Mouse (Mus musculus) liver, postnatal 0 days (tissue): ENCODE results near the gene Gm21974. TPM values are rescaled to one million over a fixed set of nuclear protein-coding genes. Genes with fewer than 3 reads are reported as not detected.

ENCODE experiments used
- ATAC-seq: fragments of 200-750 bp; cut with Nextera tagmentation; 2 replicates; pipeline ENCODE4 v1.8.0; 2017; ENCODE audit warnings: mild to moderate bottlenecking, moderate library complexity
- DNase-seq: peaks from one replicate; pipeline ENCODE4 v3.0.0-alpha.2; 2016
- H3K27ac ChIP-seq: fragments of 300-500 bp; sonication (generic); 2 replicates; pipeline ENCODE4 v1.5.1; 2014; ENCODE audit warnings: antibody characterized with exemption, moderate library complexity, mild to moderate bottlenecking, low read depth
- H3K27me3 ChIP-seq: fragments of 300-500 bp; sonication (generic); 2 replicates; pipeline ENCODE4 v1.6.1; 2014; ENCODE audit warnings: low read length, control low read depth, mixed read lengths; ENCODE audit not compliant: insufficient read depth
- H3K36me3 ChIP-seq: fragments of 300-500 bp; sonication (generic); replicated peaks from 2 replicates; pipeline ENCODE4 v1.6.1; 2014; ENCODE audit warnings: mild to moderate bottlenecking, control low read depth, low read length, moderate library complexity, mixed read lengths; ENCODE audit not compliant: insufficient read depth
- H3K4me1 ChIP-seq: fragments of 300-500 bp; sonication (generic); 2 replicates; pipeline ENCODE4 v1.6.1; 2014; ENCODE audit warnings: antibody characterized with exemption, mild to moderate bottlenecking, control low read depth; ENCODE audit not compliant: insufficient read depth
- H3K4me2 ChIP-seq: fragments of 300-500 bp; sonication (generic); 2 replicates; pipeline ENCODE4 v1.6.1; 2014; ENCODE audit warnings: low read depth, mild to moderate bottlenecking, low read length, moderate library complexity, mixed read lengths
- H3K4me3 ChIP-seq: fragments of 300-500 bp; sonication (generic); 2 replicates; pipeline ENCODE4 v1.5.1; 2014; ENCODE audit warnings: low read depth, low read length
- H3K9ac ChIP-seq: fragments of 300-500 bp; sonication (generic); replicated peaks from 2 replicates; pipeline ENCODE4 v1.6.1; 2014; ENCODE audit warnings: mild to moderate bottlenecking, moderate library complexity
- H3K9me3 ChIP-seq: fragments of 300-500 bp; sonication (generic); 2 replicates; pipeline ENCODE4 v1.6.1; 2016; ENCODE audit warnings: mild to moderate bottlenecking, control low read depth, low read length, mixed read lengths
- CTCF ChIP-seq: sonication (generic); IDR thresholded peaks from 2 replicates; pipeline ENCODE4 v1.5.1; 2016; ENCODE audit warnings: antibody characterized with exemption, low read depth
- EP300 ChIP-seq: IDR thresholded peaks from 2 replicates; pipeline ENCODE4 v1.6.1; 2016; ENCODE audit warnings: antibody characterized with exemption, low read depth, mild to moderate bottlenecking
- WGBS: fragments of 180-500 bp; shearing (Covaris S2); extraction: QIAGEN DNeasy Blood & Tissue Kit; methylation state at CpG from one replicate; pipeline ENCODE4 v1.1.7; 2014; ENCODE audit not compliant: insufficient replicate concordance; 5-methylcytosine and 5-hydroxymethylcytosine counted together
- polyA plus RNA-seq: library from polyadenylated mRNA; unstranded; fragments of >200 nt; fragmentation: Nextera tagmentation; extraction: Ambion mirVana; gene quantifications from 2 replicates; pipeline ENCODE4 v1.2.1, GENCODE M21; 2015

The Gm21974 gene
- polyA plus RNA-seq, 1 experiment from 2014 or later: not detected

GRCm38 (mm10) chr7:127876467-127877348, 18.5 kb downstream of the Gm21974 start, which contains the start of gene Zfp668:
TSS of gene Zfp668 (minus strand) at chr7:127876828.
- Histone ChIP-seq H3K4me1 (peaks cover 26% of the 10 kb centered on the region), H3K27me3 (no peaks in the 10 kb centered on the region), H3K4me3 (peak within 1 kb of the TSS; percentile 99), H3K9me3 (no peaks in the 10 kb centered on the region; the same call in 1 of the 2 replicates), H3K27ac (peak within 1 kb of the TSS; percentile 97), H3K36me3 (peaks cover 36% of the 10 kb centered on the region), H3K4me2 (peak within 1 kb of the TSS; percentile 98), H3K9ac (peak within 1 kb of the TSS; percentile 95)
- TF ChIP-seq EP300 (peak; percentile 66; the same call in 1 of the 2 replicates), CTCF (no peak)
- WGBS: under 1% methylated on average over 60 of the region's 60 CpGs
- peak; percentile 94 for DNase-seq
- ATAC-seq: peak; percentile 76

DNA sequence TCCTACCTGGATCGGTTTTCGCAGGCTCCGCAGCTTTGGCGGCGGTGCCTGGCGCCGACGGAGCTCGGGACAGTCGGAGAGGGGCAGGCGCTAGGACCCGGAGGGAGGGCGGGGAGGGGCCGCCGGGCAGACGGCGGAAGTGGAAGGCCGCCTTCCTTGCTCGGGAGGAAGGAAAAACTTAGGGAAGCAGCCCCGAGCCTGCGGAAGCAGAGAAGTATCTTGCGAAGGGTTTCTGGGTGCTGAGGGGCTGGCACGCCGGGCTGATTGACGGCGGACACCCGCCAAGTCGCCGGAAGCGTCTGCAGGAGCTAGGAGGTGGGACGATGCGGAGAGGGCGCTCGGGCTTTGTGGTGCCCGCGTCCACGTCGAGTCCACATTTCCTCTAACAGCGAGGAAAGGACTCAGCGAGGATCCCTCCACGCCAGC, 19.2 kb downstream of the Gm21974 start, which contains the start of gene Zfp646:
Gene Zfp646 (plus strand): TSS at position 181 of the 426 bp plus-strand sequence.
- Histone ChIP-seq H3K36me3 (peaks cover 30% of the 10 kb centered on the region), H3K9ac (peak within 1 kb of the TSS; percentile 95), H3K27me3 (no peaks in the 10 kb centered on the region), H3K4me3 (peak within 1 kb of the TSS; percentile 99), H3K27ac (peak within 1 kb of the TSS; percentile 97), H3K4me2 (peak within 1 kb of the TSS; percentile 98), H3K4me1 (peaks cover 28% of the 10 kb centered on the region), H3K9me3 (no peaks in the 10 kb centered on the region; the same call in 1 of the 2 replicates)
- ATAC-seq (peak; percentile 84), DNase-seq (peak; percentile 93)
- no peak for TF ChIP-seq EP300
- TF ChIP-seq CTCF: no peak
- WGBS: under 1% methylated on average over 37 of the region's 41 CpGs

DNA sequence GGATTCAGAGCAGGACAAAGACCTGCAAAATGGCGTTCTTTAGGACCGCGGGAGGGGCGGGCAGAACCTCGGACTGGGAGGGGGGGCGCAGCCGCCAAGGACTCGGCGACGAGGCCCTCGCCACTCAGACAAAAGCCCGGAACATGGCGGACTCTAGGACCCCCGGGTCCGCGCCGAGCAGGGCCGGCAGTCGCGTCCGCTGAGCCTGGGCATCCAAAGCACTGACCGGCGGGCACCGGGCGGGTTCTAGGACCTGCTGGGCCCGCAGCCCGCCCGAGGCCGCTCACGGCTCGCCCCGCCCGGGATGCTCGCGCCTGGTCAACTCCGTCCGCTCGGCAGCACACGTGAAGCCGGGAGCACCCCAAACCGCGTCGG, 19.6 kb downstream of the Gm21974 start:
- no peaks in the 10 kb centered on the region; the same call in 1 of the 2 replicates for H3K9me3 ChIP-seq
- no peaks in the 10 kb centered on the region for H3K27me3 ChIP-seq
- peaks cover 25% of the 10 kb centered on the region for H3K36me3 ChIP-seq
- TF ChIP-seq CTCF (no peak), EP300 (0 out of 2 replicates have a peak, but pooled peaks have one; percentile 9)
- peak overlapping the region; percentile 95 for H3K9ac ChIP-seq
- H3K4me3 ChIP-seq: peak overlapping the region; percentile 99
- ATAC-seq: peak; percentile 77
- WGBS: under 1% methylated on average over 40 of the region's 43 CpGs
- H3K4me1 ChIP-seq: peaks cover 28% of the 10 kb centered on the region
- H3K27ac ChIP-seq: peak overlapping the region; percentile 97
- H3K4me2 ChIP-seq: peak overlapping the region; percentile 98
- peak; percentile 91 for DNase-seq

DNA sequence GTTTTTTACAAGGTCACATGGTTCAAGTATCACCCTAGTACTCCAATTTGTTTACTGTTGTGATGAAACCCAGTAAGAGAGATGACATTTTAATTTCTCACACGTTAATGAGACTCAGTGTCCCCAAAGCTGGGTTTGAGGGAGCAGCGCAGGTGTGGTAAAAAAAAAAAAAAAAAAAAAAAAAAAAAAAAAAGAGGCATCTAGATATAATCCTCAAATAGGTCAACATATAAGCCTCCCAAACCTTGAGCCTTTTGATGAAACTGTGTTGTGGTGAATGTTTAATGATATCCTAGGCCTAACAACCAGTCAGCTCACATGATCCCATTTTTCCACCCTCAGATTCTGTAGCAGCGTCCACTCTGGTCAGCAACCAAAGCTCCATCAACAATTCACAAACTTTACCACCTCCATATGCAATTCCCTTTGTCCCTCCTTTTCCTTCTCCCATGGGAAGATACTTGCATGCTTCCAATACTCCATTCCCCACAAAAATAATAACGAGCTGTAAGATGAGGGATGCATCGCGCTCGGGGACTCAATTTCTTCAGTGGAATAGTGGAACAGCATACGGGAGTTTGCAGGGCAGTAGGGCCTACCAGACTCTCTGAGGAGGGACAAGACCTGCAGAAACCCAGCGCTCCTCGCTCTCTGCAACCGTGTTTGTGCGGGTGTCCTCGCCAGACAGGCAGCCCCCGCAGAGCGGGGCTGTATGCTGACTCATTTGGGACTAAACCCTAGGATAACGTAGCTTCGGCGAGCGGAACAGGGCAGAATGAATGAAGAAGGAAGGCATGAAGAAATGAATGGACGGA, 20.2 kb downstream of the Gm21974 start:
- no peak for DNase-seq
- H3K36me3 ChIP-seq: peaks cover 19% of the 10 kb centered on the region

GRCm38 (mm10) chr7:127870136-127870821, 25.0 kb downstream of the Gm21974 start:
- Histone ChIP-seq H3K4me3 (no peak overlapping the region), H3K36me3 (peaks cover 22% of the 10 kb centered on the region), H3K9ac (no peak overlapping the region), H3K27ac (no peak overlapping the region), H3K4me1 (peaks cover 19% of the 10 kb centered on the region), H3K27me3 (no peaks in the 10 kb centered on the region), H3K4me2 (no peak overlapping the region), H3K9me3 (no peaks in the 10 kb centered on the region)
- 63% methylated on average over 5 of the region's 5 CpGs for WGBS
- TF ChIP-seq CTCF: peak; percentile 55
- no peak for TF ChIP-seq EP300
- no peak for ATAC-seq
- DNase-seq: no peak

More for the DNA sequence above, 20.2 kb downstream of the Gm21974 start:
- peak overlapping the region; percentile 98 for H3K4me2 ChIP-seq
- no peaks in the 10 kb centered on the region; the same call in 1 of the 2 replicates for H3K9me3 ChIP-seq
- ATAC-seq: peak; percentile 6; the same call in 1 of the 2 replicates
- 3% methylated on average over 20 of the region's 20 CpGs for WGBS
- H3K27me3 ChIP-seq: no peaks in the 10 kb centered on the region
- peak overlapping the region; percentile 95 for H3K9ac ChIP-seq
- peak overlapping the region; percentile 97 for H3K27ac ChIP-seq
- H3K4me1 ChIP-seq: peaks cover 28% of the 10 kb centered on the region
- TF ChIP-seq EP300 (no peak), CTCF (no peak)
- H3K4me3 ChIP-seq: peak overlapping the region; percentile 99
